Mouse (Mus musculus): ENCODE measurements around the gene Srgap3.
A peak's percentile ranks its signal among the peaks of the same experiment; 100 is the strongest.
"Not testable (repeated sequence)": the region's sequence is repeated elsewhere in the genome, so short reads cannot be mapped to it uniquely, and the experiment has no call there.

The Srgap3 gene

GRCm38 (mm10) chr6:112752007-112752406 is 195.1 kb downstream of the Srgap3 start:
- no peak for DNase-seq (ENCODE audit: low read depth, low spot score)

GRCm38 (mm10) chr6:112742297-112742696 is 204.8 kb downstream of the Srgap3 start:
- no peak for DNase-seq (ENCODE audit: low read depth, low spot score)

- no peak for DNase-seq (ENCODE audit: low read depth, low spot score)
Observed at GRCm38 (mm10) chr6:112741766-112742165, 205.3 kb downstream of the Srgap3 start.

- no peak for DNase-seq (ENCODE audit: low read depth, low spot score)
Observed at GRCm38 (mm10) chr6:112739635-112740034, 207.4 kb downstream of the Srgap3 start.

- no peak for DNase-seq (ENCODE audit: low read depth, low spot score)
Observed at GRCm38 (mm10) chr6:112738924-112739323, 208.1 kb downstream of the Srgap3 start.

- DNase-seq (ENCODE audit: low read depth, low spot score): no peak
Observed at GRCm38 (mm10) chr6:112736471-112736870, 210.6 kb downstream of the Srgap3 start.

- DNase-seq (ENCODE audit: low read depth, low spot score): no peak
Observed at GRCm38 (mm10) chr6:112735054-112735453, 212.0 kb downstream of the Srgap3 start.

GRCm38 (mm10) chr6:112733942-112734341 is 213.1 kb downstream of the Srgap3 start:
- no peak for DNase-seq (ENCODE audit: low read depth, low spot score)

GRCm38 (mm10) chr6:112732434-112732833 is 214.6 kb downstream of the Srgap3 start:
- no peak for DNase-seq (ENCODE audit: low read depth, low spot score)

- no peak for DNase-seq (ENCODE audit: low read depth, low spot score)
Observed at GRCm38 (mm10) chr6:112731386-112731785, 215.7 kb downstream of the Srgap3 start.

- DNase-seq (ENCODE audit: low read depth, low spot score): no peak
Observed at GRCm38 (mm10) chr6:112728760-112729422, 218.2 kb downstream of the Srgap3 start.

- no peak for DNase-seq (ENCODE audit: low read depth, low spot score)
Observed at GRCm38 (mm10) chr6:112725468-112725867, 221.6 kb downstream of the Srgap3 start.

GRCm38 (mm10) chr6:112720409-112721080 is 226.5 kb downstream of the Srgap3 start:
- no peak for DNase-seq (ENCODE audit: low read depth, low spot score)

GRCm38 (mm10) chr6:112719983-112720382 is 227.1 kb downstream of the Srgap3 start:
- no peak for DNase-seq (ENCODE audit: low read depth, low spot score)

- DNase-seq (ENCODE audit: low read depth, low spot score): no peak
Observed at GRCm38 (mm10) chr6:112717168-112717567, 229.9 kb downstream of the Srgap3 start.

- DNase-seq (ENCODE audit: low read depth, low spot score): no peak
Observed at GRCm38 (mm10) chr6:112713951-112714350, 233.1 kb downstream of the Srgap3 start.

- DNase-seq (ENCODE audit: low read depth, low spot score): not testable (repeated sequence)
Observed at GRCm38 (mm10) chr6:112702296-112702695, 244.8 kb downstream of the Srgap3 start.

GRCm38 (mm10) chr6:112700392-112700791 is 246.7 kb downstream of the Srgap3 start:
- no peak for DNase-seq (ENCODE audit: low read depth, low spot score)

- no peak for DNase-seq (ENCODE audit: low read depth, low spot score)
Observed at GRCm38 (mm10) chr6:112699115-112699514, 248.0 kb downstream of the Srgap3 start.

GRCm38 (mm10) chr6:112696056-112696950 is 250.8 kb downstream of the Srgap3 start, which contains the start of gene Rad18:
TSS of gene Rad18 (minus strand) at chr6:112696686.
- DNase-seq (ENCODE audit: low read depth, low spot score): peak; percentile 80

- no peak for DNase-seq (ENCODE audit: low read depth, low spot score)
Observed at GRCm38 (mm10) chr6:112694492-112694891, 252.6 kb downstream of the Srgap3 start.

- DNase-seq (ENCODE audit: low read depth, low spot score): no peak
Observed at GRCm38 (mm10) chr6:112691523-112691922, 255.5 kb downstream of the Srgap3 start.
